Mouse (Mus musculus) heart, adult 11 months (tissue): ENCODE measurements around the gene Per3.

Experiments used
- DNase-seq: peaks from one replicate; pipeline ENCODE4 v3.0.0; 2022

Per3 gene

DNA sequence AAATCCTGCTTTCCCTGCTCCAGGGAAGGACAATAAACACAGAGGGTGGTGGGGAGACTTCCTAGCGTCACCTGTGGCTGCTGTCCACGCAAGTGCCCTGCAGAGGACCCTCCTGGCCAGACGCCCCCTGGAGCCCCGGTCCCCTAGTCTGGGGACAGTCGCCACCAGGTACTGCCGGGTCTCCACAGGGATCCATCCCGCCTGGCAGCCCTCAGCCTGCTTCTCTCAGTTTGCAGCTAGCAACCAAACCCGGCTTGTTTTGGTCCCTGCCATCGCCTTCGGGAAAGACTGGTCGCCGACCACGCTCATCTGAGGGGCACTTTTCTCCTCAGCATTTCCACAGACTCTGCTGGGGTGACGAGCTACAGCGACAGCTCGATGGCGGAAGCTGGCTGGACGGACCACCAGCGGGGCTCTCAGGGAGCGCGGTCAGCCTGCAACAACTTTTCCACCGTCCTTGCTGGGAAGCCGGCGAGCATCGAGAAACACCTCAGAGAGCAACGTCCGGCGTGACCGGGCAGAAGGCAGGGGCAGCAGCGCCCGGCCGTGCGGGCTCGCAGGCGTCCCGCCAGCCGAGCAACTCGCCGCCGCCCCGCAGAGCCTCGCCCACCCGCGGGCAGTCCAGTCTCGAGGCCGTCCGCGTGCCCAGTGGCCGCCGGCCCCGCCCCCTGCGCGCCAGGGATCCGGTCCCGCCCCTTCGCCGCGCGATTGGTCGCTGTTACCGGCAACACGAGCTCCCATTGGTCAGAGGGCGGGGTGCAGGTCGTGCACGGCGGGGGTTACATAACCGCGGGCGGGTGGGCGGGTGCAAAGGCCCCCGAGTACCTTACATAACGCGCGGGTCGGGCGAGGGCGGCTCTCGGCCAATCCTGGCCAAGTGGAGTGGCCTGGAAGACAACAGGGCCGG is at the start of gene Per3:
Gene Per3 (minus strand): TSS at position 629 of the 907 bp plus-strand sequence.
- peak; percentile 100 for DNase-seq

DNA sequence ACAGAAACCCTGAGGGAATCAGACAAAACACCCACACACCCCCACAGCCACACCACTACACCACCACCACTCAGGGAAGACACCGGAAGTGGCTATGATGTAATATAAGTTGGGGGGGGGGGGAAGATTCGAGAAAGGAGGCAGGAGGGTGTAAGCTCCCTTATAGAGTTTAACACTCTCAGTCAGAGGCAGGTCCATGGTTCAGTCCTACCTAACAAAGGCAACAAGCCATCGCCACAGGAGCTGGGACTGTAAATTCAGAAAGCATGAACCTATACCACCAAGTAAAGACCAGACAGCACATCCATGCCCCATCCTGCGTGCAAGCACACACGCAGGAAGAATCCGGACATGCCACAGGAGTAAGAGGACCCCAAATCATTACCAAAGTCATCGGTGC is 44.8 kb upstream of the Per3 start, which contains the start of gene Gm13090:
Gene Gm13090 (plus strand): TSS at position 301 of the 400 bp plus-strand sequence.
- no peak for DNase-seq

DNA sequence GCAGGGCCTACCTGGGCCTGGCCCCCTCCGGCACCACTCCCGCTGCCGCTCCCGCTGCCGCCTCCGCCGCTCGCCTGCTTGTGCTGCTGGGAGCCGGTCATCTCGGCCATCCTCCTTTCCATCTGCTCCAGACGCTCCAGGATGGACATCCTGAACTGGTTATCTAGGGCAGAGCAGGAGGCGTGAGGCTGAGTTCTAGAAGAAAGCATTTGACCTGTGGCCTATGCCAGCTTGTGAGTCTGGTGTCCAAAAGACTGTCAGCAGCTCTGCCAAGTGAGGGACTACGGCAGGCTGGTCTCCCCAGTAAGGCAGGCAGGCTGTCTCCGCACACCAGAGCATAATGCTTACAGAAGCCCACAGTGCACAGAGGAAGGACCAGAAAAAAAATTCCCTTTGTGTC is 44.4 kb upstream of the Per3 start:
- DNase-seq, result peak; percentile 96

DNA sequence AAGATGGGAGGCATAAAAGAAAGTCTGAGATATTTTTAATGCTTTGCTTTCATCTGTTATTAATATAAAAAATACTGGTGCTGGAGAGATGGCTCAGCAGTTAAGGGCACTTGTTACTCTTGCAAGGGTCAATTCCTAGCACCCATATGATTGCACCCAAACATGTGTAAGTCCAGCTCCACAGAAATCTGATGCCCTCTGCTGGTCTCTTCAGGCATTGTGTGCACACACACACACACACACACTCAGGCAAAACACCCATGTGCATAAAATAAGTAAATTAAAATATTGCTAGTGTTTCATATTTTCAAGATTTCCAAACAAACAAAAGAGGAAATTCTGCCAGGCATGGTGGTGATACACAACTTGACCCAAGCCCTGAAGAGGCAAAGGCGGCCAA is 42.9 kb upstream of the Per3 start:
- no peak for DNase-seq

DNA sequence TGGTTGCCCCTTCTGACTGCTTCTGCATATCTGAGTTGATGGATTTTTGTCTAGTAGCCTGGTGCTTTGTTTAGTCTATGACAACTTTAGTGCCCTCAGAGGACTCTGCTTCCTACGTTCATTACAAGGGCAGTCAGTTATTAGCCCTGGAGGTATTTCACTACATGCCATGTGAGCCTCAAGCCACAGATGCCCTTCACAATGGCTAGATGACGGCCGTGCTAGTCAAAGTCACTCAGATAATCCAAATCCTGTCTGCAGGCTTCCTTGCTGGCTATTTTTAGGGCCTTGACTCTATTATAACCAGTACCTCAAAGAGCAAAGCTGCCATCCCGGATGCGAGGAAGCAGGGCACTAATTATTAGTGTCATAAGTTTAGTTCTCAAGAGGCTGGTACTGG is 38.6 kb upstream of the Per3 start:
- DNase-seq, result peak; percentile 96

DNA sequence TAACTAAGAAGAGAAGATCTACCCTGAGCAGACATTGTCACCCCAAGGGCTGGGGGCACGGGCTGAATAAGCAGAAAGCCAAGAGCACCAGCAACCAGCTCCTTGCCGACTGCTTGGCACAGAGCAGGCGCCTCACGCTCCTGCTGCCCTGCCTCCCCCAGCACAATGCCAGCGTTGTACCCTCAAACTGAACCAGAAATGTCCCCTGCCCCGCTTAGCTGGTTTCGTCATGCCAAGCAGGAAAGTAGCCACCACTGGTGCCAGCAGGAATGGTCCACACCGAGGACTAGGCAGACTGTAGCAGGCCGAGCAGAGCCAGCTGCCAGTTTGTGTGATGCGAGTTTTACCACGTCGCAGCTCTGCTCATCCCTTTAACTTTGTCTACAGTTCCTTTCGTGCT is 37.5 kb upstream of the Per3 start:
- DNase-seq, result no peak

DNA sequence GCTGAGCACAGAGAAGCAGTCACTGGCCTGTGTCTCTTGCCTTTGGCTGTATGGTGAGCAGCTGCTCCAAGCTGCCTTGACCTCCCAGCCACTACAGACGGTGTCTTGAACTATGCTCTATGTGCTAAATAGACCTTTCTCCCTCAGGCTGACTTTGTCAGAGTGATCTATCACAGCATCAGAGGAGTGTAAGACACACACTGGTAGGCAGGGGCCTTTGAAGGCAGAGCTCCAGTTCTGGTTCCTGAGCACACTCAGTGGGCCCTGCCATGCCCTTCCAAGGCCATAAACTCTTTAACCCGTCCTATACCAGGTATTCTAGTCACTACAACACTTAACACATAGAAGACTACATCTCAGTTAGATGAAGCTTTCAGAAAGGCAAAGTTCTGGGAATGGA is 36.9 kb upstream of the Per3 start:
- DNase-seq, result no peak

DNA sequence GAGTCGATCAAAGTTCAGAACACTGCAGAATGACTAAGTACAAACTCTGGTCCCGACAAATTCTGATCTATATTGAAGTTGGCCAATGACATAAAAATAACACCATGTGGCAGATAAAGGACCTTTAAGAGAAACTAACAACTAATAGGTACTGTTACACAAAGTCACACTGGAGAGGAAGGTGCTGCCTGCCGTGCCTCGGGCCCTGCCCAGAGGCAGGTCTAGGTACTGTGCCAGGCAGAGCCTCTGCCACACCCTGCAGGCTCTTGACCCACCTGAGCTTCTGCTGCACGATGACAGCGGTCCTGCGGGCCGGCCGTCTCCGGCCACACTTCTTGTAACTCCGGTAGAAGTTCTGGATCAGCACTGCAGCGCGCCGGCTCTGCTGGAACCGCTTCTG is 30.4 kb upstream of the Per3 start:
- no peak for DNase-seq

DNA sequence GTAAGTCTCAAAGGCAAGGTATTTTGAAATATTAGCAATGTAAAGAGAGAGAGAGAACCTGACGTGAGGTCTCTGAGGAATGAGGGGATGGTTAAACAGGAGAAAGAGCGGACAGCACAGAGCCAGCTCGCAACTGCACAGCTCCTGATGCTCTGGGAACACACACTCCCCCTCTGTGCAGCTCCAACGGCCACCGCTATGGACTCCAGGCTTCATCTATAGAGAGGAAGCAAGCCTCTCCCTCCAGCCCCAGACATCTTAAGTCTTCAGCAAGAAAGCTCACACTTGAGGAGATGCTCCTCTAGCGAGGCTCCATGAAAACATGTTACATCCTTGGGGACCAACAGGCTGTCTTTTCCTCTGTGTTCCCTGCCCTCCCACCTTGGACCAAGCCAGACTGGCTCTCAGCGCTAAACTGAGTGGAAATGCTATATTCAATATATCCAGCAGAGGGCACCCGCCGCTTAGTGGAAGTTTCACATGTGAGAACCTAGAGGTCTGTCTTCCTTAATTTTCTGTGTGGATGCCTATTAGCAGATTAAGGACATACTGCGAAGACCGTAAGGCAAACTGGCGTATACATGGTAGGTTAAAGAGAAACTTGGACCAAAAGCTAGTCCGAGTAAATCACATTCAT is 28.8 kb upstream of the Per3 start:
- DNase-seq, result peak; percentile 93

DNA sequence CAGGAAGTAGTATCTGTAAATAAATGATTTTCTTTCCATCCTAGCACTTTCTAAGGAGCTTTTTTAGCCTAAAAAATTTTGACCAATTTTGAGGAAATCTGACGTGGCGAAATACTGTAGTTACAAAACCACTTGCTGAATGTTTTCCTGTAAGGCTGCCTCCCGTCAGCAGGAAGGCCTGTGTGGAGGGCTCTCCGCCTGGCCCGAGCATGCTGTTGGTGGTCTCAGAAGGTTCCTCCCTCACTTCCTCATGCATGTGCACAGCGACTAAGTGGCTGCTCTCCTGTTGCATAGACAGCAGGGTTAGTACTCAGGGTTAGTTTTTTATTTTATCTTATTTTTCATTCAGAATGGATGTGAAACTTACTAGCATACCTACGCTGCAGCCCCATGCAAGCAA is 26.5 kb upstream of the Per3 start:
- no peak for DNase-seq

DNA sequence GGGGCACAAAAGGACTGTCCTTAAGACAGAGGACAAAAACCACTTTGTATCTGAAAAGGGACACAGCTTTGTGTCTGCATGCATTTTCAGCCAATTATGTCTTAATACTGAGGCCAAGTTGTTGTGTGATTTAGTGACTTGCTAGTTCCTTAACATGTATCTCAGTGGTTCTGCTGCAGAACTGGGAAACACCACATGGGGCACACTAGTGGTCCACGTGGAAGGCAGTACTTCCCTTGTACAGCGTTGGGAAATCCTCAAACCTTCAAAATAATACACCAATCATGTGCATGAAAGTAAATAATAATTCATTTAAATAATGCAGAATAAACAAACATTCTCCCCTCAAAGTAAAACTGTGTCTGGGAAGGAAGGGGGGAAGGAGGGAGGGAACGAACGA is 24.3 kb upstream of the Per3 start:
- no peak for DNase-seq

DNA sequence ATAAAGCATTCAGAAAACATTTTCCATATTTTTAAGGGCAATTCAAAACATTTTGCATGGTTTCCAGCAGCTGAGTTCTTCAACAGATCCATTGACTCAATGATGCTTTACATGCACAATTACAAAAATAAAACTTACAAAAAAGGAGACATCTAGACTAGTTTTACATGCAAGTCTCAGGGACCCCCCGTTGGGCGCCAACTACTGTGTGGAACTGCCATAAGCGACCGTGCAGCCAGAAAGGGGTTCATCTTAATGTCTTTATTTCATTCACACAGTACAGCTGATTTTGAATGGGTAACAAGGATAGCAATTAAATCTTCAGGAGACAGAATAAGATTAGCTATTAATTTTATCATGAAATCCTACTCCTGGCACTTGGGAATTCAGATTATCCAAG is 15.1 kb upstream of the Per3 start:
- peak; percentile 83 for DNase-seq

DNA sequence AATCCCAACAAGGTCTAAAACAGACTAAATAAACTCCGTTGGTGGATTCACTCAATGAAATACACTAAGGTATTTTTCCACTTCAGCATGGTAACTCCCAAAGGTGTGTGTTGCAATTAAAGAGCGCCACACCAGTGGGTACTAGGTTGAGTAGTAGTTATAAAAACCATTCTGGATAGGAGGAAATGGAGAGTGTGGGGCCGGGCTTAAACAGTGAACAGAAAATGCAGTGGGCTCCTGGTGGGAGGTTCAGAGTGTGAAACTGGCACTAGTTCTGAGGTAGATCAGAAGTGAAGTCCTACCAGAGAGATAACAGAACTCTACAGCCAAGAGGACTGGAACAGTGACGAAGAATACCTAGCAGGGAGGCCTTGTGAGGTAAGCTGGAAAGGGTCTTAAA is 14.2 kb upstream of the Per3 start:
- DNase-seq, result peak; percentile 87

DNA sequence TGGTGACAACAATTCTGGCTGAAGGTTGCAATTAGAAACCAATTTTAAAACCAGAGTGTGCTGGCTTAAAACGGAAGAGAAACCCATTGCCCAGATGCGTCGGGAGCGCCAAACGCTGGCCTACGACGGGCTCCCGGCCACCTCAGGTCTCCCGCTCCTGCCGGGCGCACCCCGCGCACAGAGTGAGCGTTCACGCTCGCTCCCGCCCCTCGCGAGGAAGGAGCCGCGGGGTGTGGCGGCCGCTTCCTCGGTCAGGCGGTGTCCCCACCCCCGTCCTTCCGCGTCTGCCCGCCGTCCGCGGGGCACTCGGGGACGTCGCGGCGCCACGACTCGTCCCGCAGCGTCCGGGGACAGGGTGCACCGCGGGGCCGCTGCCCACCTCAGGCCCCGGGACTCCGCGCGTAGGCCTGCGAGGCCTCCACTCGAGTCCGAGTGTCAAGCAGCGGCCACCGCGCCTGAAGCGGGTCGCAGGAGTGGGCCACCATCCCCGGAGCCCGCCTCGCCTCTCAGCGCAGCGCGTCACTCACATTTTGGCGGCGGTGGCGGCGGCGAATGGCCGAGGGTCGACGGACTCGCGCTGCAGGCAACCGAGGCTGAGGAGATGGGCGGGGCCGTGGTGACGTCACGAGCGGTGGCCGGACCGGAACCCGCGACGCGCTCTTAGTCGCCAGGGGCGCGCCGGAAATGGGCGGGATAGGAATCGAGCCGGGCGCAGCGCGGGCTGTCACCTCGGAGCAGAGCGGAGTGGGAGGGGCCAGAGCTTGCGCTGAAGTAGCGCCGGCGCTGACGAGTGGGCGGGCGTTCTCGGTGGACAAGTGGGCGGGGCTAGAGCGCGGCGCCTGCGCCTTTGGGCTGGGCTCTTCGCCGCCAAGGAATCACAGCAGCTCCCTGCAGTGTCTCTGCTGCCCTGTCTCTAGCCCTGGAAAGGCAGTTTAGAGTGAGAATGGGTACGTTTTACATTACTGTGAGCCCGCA is 13.2 kb upstream of the Per3 start, which contains the start of gene Vamp3:
Gene Vamp3 (minus strand): TSS at position 617 of the 975 bp plus-strand sequence.
- DNase-seq, result peak; percentile 100

DNA sequence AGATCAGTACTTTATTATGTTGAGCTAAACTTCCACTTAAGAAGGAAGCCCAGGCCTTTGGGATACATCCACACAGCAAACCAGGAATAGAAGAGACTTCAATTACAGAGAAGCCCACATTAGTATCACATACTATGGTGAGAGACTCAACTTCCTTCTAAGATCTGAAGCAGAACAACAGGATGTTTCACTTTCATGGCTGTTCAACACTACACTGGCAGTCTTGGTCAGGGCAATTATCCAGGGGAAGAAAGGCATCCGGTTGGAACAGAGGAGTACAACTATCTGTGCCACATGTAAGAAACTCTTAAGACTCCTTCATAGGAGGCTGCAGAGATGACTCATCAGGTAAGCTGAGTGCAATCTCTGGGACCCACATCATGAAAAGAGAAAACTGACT is 6.7 kb upstream of the Per3 start:
- DNase-seq, result peak; percentile 71

DNA sequence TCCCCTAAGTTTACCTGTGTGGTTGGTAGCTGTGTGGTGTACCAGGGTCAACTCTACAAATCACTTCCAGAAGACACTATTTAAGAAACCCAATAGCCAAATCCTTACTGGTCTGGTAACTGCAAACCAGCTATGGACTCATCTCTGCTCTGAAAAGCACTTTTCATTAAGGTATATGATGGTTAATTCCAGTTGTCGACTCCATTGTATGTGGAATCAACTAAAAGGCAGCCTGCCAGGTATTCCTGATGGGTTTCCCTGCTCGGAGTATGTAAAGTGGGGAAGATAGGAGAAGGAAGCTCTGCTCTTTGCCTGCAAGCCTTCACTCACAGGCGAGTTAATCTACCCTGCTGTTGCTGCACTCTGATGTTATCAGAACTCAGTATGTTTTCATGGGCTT is 2.1 kb upstream of the Per3 start:
- peak; percentile 72 for DNase-seq

DNA sequence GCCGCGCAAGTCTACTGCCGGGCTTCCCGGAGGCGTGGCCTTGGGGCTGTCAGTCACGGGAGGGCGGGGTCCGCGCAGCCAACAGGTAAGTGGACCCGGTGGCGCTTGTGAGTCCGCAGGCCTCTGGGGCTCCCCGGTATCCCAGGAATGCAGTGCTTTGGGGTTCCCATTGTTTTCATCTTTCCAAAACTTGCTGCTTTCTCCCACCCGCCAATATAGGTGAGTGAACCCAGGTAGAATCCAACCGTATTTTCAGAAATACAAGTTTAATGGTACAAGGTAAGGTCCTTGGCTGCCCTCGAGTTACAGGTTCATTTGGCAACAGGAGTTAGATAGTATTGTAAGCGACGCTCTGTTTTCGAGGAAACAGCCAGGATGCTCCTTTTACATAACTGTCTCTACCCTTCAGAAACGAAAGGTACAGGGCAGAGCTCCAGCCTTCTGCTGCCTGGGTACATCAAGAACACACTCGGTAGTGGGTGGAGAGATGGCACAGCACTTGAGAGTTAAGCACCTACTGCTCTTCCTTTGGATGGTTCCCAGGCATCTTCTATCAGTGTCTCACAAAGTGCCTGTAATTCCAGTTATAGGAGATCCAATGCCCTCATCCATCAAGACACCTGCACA is 592 bp upstream of the Per3 start:
- DNase-seq, result peak; percentile 96

DNA sequence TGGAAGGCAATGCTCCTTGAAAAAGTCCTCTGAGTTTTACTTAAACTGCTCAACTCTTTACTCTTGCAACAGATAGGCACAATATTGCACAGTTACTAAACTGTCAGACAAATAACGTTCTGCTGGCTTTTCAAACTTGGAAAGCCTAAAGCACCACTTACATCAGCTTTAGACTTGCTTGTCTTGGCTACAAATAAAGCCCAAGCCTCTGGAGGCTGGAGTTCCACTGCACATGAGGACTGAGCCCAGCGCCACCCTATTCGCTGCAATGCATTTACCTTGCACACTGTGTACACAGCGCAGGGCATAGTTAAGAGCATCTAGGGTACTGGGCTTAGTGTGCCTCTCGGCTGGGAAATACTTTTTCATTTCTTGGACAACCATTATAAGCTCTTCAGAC is 1.2 kb downstream of the Per3 start:
- peak; percentile 95 for DNase-seq

DNA sequence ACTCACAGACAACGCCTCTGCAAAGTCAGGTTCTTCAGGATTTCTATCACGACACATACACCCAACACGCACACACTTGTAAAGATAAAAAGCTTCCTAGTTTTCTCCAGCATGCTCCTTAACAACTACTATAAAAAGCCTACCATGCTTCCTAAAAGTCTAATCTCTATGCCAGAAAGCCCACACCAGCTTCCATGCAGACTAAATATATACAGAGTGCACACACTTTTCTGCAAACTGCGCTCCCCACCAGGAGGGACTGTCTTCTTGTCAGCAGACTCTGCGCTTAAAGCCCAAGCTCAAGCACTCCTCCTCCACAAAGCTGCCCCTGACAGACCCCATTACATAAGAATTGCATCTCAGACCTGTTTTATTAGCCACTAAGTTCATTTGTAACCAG is 3.0 kb downstream of the Per3 start:
- peak; percentile 82 for DNase-seq

DNA sequence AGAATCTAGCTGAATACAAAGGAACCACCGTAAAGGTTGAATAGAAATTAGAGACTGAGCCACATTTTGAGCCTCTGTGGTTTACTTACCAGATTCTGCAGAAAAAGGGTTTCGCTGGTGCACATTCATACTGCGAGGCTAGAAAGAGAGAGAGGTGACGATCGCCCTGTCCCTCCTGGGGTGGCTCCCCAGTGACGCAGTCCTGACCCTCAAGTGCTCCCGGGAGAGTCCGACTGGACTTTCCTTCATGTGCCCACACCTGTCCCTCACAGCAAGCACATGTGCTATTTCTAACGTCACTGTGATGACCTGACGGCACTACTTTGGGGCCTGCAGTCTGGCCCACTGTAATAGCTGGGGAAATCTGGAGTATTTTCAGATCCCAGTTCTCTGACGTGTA is 6.7 kb downstream of the Per3 start:
- DNase-seq, result peak; percentile 90

DNA sequence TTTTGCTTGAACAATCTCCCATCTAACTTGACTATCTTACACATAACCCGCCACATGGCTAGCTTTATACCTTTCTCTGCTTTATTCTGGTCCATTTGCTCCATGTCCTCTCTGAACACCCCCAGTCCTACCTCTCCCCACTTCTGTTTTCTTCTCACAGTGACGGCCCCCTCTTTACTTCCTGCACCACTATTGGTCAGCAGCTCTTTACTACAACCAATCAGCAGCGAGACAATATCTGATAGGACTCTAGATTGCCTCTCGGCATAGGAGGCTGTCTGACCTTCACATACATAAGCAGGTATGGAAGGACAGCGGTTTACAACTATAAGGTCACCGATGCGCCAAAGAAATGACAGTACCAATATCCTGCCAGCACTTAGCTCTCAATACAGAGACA is 7.9 kb downstream of the Per3 start:
- DNase-seq, result peak; percentile 84

DNA sequence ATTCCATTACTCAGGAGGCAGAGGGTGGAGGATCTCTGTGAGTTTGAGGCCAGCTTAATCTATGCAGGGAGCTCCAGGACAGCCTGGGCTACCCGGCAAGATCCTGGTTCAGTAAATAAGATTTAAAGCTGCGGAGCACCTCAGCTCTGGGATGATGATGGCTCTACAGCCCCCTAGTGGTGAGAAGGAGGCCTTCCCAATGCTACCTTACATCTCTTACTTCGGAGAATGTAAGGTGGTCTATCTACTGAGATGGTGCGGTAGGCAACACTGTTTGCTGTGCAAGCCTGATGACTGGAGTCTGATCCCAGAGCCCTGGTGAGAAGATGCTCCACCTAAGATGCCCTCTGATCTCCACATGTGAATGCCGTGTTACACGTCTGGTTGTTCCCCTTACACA is 17.5 kb downstream of the Per3 start:
- DNase-seq, result no peak

DNA sequence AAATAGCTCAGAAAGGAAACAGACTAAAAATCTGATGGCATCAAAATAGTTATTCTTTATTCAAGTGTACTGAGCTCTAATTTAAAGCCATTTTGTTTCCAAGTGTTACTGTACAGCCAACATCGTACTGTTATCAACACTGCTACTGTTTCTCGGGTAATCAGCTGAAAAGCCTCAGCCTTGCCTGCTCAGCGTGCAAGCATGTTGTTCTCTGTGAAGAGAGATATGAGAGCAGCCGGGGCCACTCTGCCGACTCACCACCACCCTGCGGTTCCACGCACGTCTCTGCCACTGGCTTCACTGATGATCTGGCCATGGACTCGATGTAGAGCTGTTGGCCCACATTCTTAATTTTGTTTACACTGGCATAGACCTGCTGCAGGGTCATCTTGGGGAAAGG is 20.3 kb downstream of the Per3 start:
- no peak for DNase-seq
